Mouse (Mus musculus): ENCODE measurements around the gene Prdm11.

Prdm11 gene

DNA sequence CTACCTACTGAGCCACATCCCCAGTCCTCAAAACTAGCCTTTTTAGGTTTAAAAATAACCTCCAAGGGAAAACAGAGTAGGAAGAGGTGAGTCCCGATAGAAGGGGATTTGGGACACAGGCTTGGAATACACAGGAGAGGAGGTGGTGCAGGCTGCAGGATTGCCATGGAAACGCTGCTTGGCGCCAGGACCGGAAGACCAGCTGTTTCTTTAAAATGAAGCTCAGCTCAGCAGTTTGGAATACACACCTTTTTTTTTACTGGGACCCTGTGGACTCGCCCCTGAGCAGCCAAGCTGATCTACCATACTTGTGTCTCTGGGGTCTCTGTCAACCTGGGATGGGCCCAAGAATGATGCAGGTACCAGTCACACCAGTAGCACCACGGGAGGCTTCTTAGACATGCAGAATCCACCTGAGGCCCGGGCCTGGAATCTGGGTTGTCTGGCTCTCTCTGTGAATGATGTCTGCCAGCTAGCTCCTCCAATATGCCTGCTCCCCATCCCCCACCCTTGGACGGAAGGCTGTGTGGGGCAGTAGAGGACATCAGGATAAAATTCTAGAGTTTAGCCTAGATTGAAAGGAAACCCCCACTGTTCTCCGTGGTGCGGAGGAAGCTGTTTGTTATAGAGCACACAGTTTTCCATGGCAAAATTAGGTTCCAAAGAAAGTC is 111.5 kb downstream of the Prdm11 start:
- in situ Hi-C loops (cut with MboI; ENCODE audit: low sequenced_read_pairs): no loop called here

DNA sequence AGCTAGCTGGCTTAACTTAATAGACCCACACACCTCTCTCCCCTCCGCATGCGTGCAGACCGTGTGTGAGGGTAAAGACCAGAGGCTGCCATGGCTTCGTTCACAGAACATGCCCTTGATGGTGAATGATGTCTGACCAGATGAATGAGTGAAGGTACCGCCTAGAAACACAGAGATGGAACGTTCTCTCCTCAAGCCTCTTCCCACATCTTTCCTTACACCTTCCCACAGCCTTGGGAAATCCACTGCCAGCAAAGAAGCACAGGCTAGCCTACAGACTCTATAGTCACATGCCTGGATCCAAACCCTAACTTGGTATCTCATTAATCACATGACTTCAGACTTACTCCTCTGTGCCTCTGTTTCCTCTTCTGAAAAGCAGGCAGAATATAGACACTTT is 112.6 kb downstream of the Prdm11 start:
- in situ Hi-C loops (cut with MboI; ENCODE audit: low sequenced_read_pairs): no loop called here

GRCm38 (mm10) chr2:92931061-92931460 is 114.9 kb downstream of the Prdm11 start:
- in situ Hi-C loops (cut with MboI; ENCODE audit: low sequenced_read_pairs): no loop called here

GRCm38 (mm10) chr2:92929696-92930095 is 116.3 kb downstream of the Prdm11 start:
- in situ Hi-C loops (cut with MboI; ENCODE audit: low sequenced_read_pairs): no loop called here

DNA sequence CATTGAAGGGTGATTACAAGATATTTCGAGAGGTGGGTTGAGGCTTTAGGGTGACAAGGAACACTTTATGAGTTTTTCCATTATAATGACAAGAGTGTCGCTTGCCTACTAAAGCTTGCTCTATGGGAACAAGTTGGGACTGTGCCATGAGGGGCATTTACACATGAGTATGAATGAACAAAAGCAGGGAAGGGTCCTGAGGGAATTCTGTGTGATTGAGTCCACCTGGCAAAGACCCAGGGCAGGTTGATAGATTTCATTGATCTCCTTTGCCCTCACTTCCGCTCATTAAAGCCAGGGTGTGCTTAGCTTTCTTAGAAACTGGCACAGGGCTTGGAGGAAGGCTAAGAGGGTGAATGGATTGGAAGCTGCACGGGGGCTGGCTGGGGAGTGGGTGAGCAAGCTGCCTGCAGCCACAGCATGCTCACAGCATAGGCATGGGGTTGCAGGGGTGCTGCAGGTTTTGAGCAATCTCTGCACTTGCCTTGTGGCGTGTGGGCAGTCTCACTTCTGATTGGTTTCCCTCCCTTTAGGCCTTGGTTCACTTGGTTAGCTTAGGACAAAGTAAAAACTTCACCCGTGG is 121.2 kb downstream of the Prdm11 start:
- in situ Hi-C loops (cut with MboI; ENCODE audit: low sequenced_read_pairs): no loop called here

DNA sequence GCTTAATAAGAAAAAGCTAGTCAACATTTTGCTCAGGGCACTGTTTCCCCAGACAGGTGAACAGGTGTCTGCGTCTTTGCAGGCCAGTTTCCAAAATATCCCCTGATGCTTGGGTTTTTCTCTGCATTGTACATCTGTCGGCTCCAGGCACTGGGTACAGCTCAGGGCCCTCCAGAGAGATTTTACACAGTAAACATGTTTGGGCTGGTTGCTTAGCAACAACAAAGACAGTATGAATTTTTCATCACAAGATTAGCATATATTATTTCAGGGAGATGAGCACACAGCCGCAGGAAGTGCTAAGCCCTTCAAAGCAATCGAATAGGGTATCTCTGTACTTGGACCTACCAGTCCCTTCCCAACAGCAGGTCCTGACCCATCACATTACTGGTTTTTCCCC is 125.3 kb downstream of the Prdm11 start:
- in situ Hi-C loops (cut with MboI; ENCODE audit: low sequenced_read_pairs): no loop called here

- in situ Hi-C loops (cut with MboI; ENCODE audit: low sequenced_read_pairs): no loop called here
These were observed 128.4 kb downstream of the Prdm11 start for GRCm38 (mm10) chr2:92917405-92918142.

DNA sequence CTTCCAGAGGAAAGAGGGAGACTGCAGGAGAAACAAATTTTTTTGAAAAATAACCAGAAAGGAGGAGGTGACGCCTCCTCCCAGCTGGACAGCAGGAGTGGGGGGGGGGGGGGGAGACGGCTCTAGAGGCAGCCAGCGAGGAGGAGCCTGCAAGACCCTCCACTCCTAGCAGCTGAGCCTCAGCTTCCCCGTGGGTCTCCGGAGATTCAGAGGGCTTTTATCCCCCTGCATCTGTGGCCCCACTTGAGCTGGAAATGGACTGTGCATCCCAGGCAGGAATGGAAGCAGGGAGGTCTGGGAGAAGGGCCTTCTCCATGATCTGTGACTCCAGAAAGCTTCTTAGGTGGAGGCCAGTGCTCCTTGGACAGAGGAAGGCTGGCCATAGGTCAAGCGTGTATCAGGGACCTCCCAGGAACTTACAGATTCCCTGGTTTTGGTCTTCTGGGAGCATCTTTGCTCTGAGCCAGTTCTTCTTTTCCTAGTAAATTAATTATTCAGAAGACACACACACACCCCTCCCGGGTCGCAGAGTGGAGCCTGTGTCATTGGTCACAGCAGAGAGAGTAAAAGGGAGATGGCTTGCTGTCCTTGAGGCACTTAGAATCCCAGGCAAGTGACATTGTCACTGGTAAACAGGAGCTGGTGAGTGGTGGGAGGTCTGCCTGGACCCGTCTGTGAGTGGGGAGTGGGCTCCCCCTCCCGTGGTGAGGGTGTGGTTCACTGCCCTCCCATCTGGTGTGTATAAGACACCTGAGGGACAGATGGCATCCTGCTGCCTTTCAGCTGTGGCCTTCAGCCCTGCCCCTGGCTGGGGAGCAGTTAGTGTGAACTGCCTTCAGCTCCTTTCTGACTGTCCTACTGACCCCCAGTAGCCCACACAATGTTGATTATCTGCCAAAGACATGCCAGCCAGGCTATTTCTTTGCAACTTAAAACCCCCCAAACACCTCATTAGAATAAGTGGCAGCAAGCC is 130.0 kb downstream of the Prdm11 start:
- in situ Hi-C loops (cut with MboI; ENCODE audit: low sequenced_read_pairs): no loop called here
